Mouse (Mus musculus): ENCODE measurements around the gene Zdhhc8. TPM values are rescaled to one million over a fixed set of nuclear protein-coding genes. Genes with fewer than 3 reads are reported as not detected.

Zdhhc8 gene
- polyA plus RNA-seq, 1 experiment from 2014 or later: 17.3 TPM

MicroRNAs encoded within 50 kb of the gene (microRNA counts, 519-probe panel; counts per million panel counts)
- microRNA mmu-miR-1306: 32.2 counts per million

Small RNAs within 50 kb of the gene (microRNA-seq; reads per million reads assigned to microRNA genes)
- 3.9 reads per million, percentile 34 among the genes with 10 or more reads in this experiment for gene Gm24572 (ENCODE audit: borderline number of aligned reads)
- gene Mir1306 (ENCODE audit: borderline number of aligned reads): 352 reads per million, percentile 77 among the genes with 10 or more reads in this experiment

Other genes starting within 250 kb of the Zdhhc8 start
- gene Dgcr6, start 182.3 kb downstream of the Zdhhc8 start, polyA plus RNA-seq (2014; fragmentation: Nextera tagmentation; extraction: Ambion mirVana): 64.3 and 64.7 TPM in 2 replicates
- gene Prodh, start 144.9 kb downstream of the Zdhhc8 start, polyA plus RNA-seq (2014; fragmentation: Nextera tagmentation; extraction: Ambion mirVana): 8.0 TPM in 2 replicates
- 0.25 and 0.26 TPM in 2 replicates for gene Rtn4r, start 107.5 kb downstream of the Zdhhc8 start, polyA plus RNA-seq (2014; fragmentation: Nextera tagmentation; extraction: Ambion mirVana)
- gene Ccdc188, start 17.3 kb downstream of the Zdhhc8 start, polyA plus RNA-seq (2014; fragmentation: Nextera tagmentation; extraction: Ambion mirVana): not detected in 2 replicates
- 56.0 and 58.2 TPM in 2 replicates for gene Trmt2a, start 13.5 kb upstream of the Zdhhc8 start, polyA plus RNA-seq (2014; fragmentation: Nextera tagmentation; extraction: Ambion mirVana)
- gene Ranbp1, start 13.6 kb upstream of the Zdhhc8 start, polyA plus RNA-seq (2014; fragmentation: Nextera tagmentation; extraction: Ambion mirVana): 585 and 656 TPM in 2 replicates
- gene Gm49776, start 23.2 kb upstream of the Zdhhc8 start, polyA plus RNA-seq (2014; fragmentation: Nextera tagmentation; extraction: Ambion mirVana): 3.7 TPM in 1 of 2 replicates, not detected in the other
- 23.6 and 26.4 TPM in 2 replicates for gene Dgcr8, start 54.1 kb upstream of the Zdhhc8 start, polyA plus RNA-seq (2014; fragmentation: Nextera tagmentation; extraction: Ambion mirVana)
- 56.3 and 62.1 TPM in 2 replicates for gene Tango2, start 113.0 kb upstream of the Zdhhc8 start, polyA plus RNA-seq (2014; fragmentation: Nextera tagmentation; extraction: Ambion mirVana)
- gene Arvcf, start 113.0 kb upstream of the Zdhhc8 start, polyA plus RNA-seq (2014; fragmentation: Nextera tagmentation; extraction: Ambion mirVana): 19.5 and 23.4 TPM in 2 replicates
- gene Txnrd2, start 191.2 kb upstream of the Zdhhc8 start, polyA plus RNA-seq (2014; fragmentation: Nextera tagmentation; extraction: Ambion mirVana): 32.6 and 32.8 TPM in 2 replicates
- 90.1 and 96.5 TPM in 2 replicates for gene Comt, start 191.7 kb upstream of the Zdhhc8 start, polyA plus RNA-seq (2014; fragmentation: Nextera tagmentation; extraction: Ambion mirVana)

Data from heart, embryonic 11.5 days (tissue).